Comparison of ENCODE assay signal across 27 mouse cellular contexts in genomic region chr2:31020202-31020601, GRCm38 (mm10). TPM values are rescaled to one million over a fixed set of nuclear protein-coding genes. Genes with fewer than 3 reads are reported as not detected.
DNase-seq lines count a peak whose midpoint lies in the region; ATAC-seq lines count a peak whose summit lies in the region.
"Had no signal": no experiment of that assay in that cellular context is flagged by ENCODE, and none has a peak within 500 bp of the region (broad histone marks: within the 10 kb centered on the region; RNA-seq: fewer than 3 reads in every experiment).

No protein-coding gene starts in this region.

- H3K36me3 ChIP-seq in midbrain, embryonic 11.5 days (ENCODE audit: control insufficient read depth, insufficient read depth, low read length), result peaks cover 4% of the 10 kb centered on the region
- H3K36me3 ChIP-seq in midbrain, embryonic 13.5 days, result peaks cover 75% of the 10 kb centered on the region

- H3K9me3 ChIP-seq in midbrain, embryonic 11.5 days (ENCODE audit: control insufficient read depth, low read length), result no peaks in the 10 kb centered on the region
- H3K9me3 ChIP-seq in midbrain, embryonic 13.5 days, result no peaks in the 10 kb centered on the region
- H3K9me3 ChIP-seq: embryonic facial prominence, embryonic 10.5 days; embryonic facial prominence, embryonic 13.5 days; forebrain, embryonic 12.5 days; forebrain, embryonic 15.5 days; G1E; heart, embryonic 12.5 days; heart, embryonic 15.5 days had no signal

- H3K4me1 ChIP-seq in midbrain, embryonic 11.5 days (ENCODE audit: control insufficient read depth, insufficient read depth, low read length), result no peaks in the 10 kb centered on the region
- no peaks in the 10 kb centered on the region for H3K4me1 ChIP-seq in midbrain, embryonic 13.5 days (replicated peaks)
- H3K4me1 ChIP-seq: embryonic facial prominence, embryonic 10.5 days; embryonic facial prominence, embryonic 13.5 days; forebrain, embryonic 12.5 days; forebrain, embryonic 15.5 days; heart, embryonic 12.5 days; heart, embryonic 15.5 days had no signal

- H3K27me3 ChIP-seq in midbrain, embryonic 11.5 days (ENCODE audit: control insufficient read depth, insufficient read depth, low read length), result no peaks in the 10 kb centered on the region
- no peaks in the 10 kb centered on the region for H3K27me3 ChIP-seq in midbrain, embryonic 13.5 days
- H3K27me3 ChIP-seq: CH12.LX; embryonic facial prominence, embryonic 13.5 days; forebrain, embryonic 12.5 days; forebrain, embryonic 15.5 days; heart, embryonic 12.5 days; heart, embryonic 15.5 days had no signal

- no peak overlapping the region for H3K4me3 ChIP-seq in midbrain, embryonic 11.5 days (ENCODE audit: low read depth, low read length)
- no peak overlapping the region for H3K4me3 ChIP-seq in midbrain, embryonic 13.5 days (replicated peaks)
- H3K4me3 ChIP-seq: embryonic facial prominence, embryonic 10.5 days; embryonic facial prominence, embryonic 13.5 days; erythroblast, embryonic 14.5 days; forebrain, embryonic 12.5 days; forebrain, embryonic 15.5 days; heart, embryonic 12.5 days; heart, embryonic 15.5 days had no signal

- H3K4me2 ChIP-seq in midbrain, embryonic 11.5 days, result no peak overlapping the region
- no peak overlapping the region for H3K4me2 ChIP-seq in midbrain, embryonic 13.5 days (replicated peaks)
- H3K4me2 ChIP-seq: embryonic facial prominence, embryonic 13.5 days; forebrain, embryonic 12.5 days; forebrain, embryonic 15.5 days; heart, embryonic 12.5 days; heart, embryonic 15.5 days; hindbrain, embryonic 14.5 days had no signal

- no peak overlapping the region for H3K9ac ChIP-seq in midbrain, embryonic 11.5 days (ENCODE audit: low read length)
- no peak overlapping the region for H3K9ac ChIP-seq in midbrain, embryonic 13.5 days (replicated peaks)
- H3K9ac ChIP-seq: embryonic facial prominence, embryonic 13.5 days; forebrain, embryonic 12.5 days; forebrain, embryonic 15.5 days; heart, embryonic 12.5 days; heart, embryonic 15.5 days; hindbrain, embryonic 14.5 days had no signal

- DNase-seq in cerebellum, adult 18-20 months, result peak; percentile 43 to 52
- no peak for DNase-seq in cerebellum, adult 8-10 months
- peak; percentile 35 for DNase-seq in midbrain, embryonic 11.5 days (ENCODE audit: low spot score, missing footprints)
- DNase-seq in cerebellum, postnatal 25 days, result peak; percentile 60 to 64
- DNase-seq in layer of hippocampus, postnatal 10 days (ENCODE audit: low spot score in 2 of 2), result no peak
- no peak for DNase-seq in MN1 (ENCODE audit: low spot score)
- DNase-seq: adrenal gland, adult 2 months; adrenal gland, postnatal 14 days; B cell, adult 2 months; embryo, embryonic 11 days; gastrocnemius, postnatal 25 days; heart, adult 18-20 months; heart, postnatal 10 days; heart, postnatal 36 days; kidney, adult 8-10 months had no signal

- H3K27ac ChIP-seq in midbrain, embryonic 11.5 days (ENCODE audit: low read depth, low read length), result no peak overlapping the region
- H3K27ac ChIP-seq in midbrain, embryonic 13.5 days, result no peak overlapping the region
- H3K27ac ChIP-seq: embryonic facial prominence, embryonic 13.5 days; forebrain, embryonic 12.5 days; forebrain, embryonic 15.5 days; heart, embryonic 15.5 days; hindbrain, embryonic 14.5 days had no signal

- WGBS in midbrain, embryonic 11.5 days, result 85% methylated on average over 2 of the region's 2 CpGs
- WGBS in midbrain, embryonic 13.5 days, result 97% methylated on average over 2 of the region's 2 CpGs

- no peak for ATAC-seq in midbrain, embryonic 11.5 days (ENCODE audit: low FRiP score)
- ATAC-seq in midbrain, embryonic 13.5 days, result no peak
- ATAC-seq: forebrain, embryonic 15.5 days; intestine, postnatal 0 days had no signal

RNA-seq across cellular contexts. Expression of gene Usp20, which starts 38.1 kb away (rescaled TPM):
- polyA plus RNA-seq in midbrain, embryonic 11.5 days (2014; fragmentation: Nextera tagmentation; extraction: Ambion mirVana), result 12.3 and 14.1 TPM in 2 replicates
- 42.5 and 47.9 TPM in 2 replicates for polyA plus RNA-seq in midbrain, embryonic 13.5 days (2015; fragmentation: Nextera tagmentation; extraction: Ambion mirVana)
- total RNA-seq in layer of hippocampus, postnatal 10 days (2021), result 10 to 100 TPM; 73.6 to 74.9 TPM

RNA-seq across cellular contexts. Expression of gene BC005624, which starts 38.2 kb away (rescaled TPM):
- polyA plus RNA-seq in midbrain, embryonic 11.5 days (2014; fragmentation: Nextera tagmentation; extraction: Ambion mirVana), result 64.7 and 68.8 TPM in 2 replicates
- 88.8 and 92.8 TPM in 2 replicates for polyA plus RNA-seq in midbrain, embryonic 13.5 days (2015; fragmentation: Nextera tagmentation; extraction: Ambion mirVana)
- 10 to 100 TPM; 49.0 to 52.0 TPM for total RNA-seq in layer of hippocampus, postnatal 10 days (2021)

RNA-seq across cellular contexts. Expression of gene Tor1a, which starts 52.5 kb away (rescaled TPM):
- 76.9 and 84.5 TPM in 2 replicates for polyA plus RNA-seq in midbrain, embryonic 11.5 days (2014; fragmentation: Nextera tagmentation; extraction: Ambion mirVana)
- polyA plus RNA-seq in midbrain, embryonic 13.5 days (2015; fragmentation: Nextera tagmentation; extraction: Ambion mirVana), result 93.2 and 95.7 TPM in 2 replicates
- total RNA-seq in layer of hippocampus, postnatal 10 days (2021), result 10 to 100 TPM; 44.4 to 52.8 TPM

Comparison
In these comparisons a context has a peak if more than half of its experiments do, and no peak if none do; other contexts are left out.
1. DNase-seq: peak in cerebellum, adult 18-20 months (2 of 2), midbrain, embryonic 11.5 days (single experiment) and cerebellum, postnatal 25 days (2 of 2); none in cerebellum, adult 8-10 months (single experiment), layer of hippocampus, postnatal 10 days (0 of 2) and MN1 (single experiment).